Mouse (Mus musculus): ENCODE measurements around the gene Smchd1.

DNA sequence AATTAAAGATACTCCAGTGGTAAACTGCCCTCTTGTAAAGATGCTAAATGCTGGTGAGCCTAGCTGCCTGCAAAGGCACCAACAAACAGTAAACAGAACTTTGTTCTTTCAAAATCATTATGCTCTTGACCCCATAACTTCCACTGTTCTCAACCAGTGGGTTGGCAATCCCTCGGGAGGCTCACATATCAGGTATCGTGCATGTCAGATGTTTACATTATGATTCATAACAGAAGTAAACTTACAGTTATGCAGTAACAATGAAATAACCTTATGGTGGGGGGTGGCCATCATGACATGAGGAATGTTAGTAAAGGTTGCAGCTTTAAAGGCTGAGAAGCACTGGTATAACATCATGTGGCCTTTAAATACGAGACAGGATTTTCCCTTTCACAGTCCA, 119.6 kb downstream of the Smchd1 start:
- TF ChIP-seq CTCF (IDR thresholded peaks at IDR 0.05; ENCODE audit: low read depth) (no peak), EP300 (optimal IDR thresholded peaks at IDR 0.05) (no peak)

Data from stomach, postnatal 0 days (tissue).